Mouse (Mus musculus) ES-Bruce4 (cell line): ENCODE measurements around the gene Slco2a1. TPM values are rescaled to one million over a fixed set of nuclear protein-coding genes. Genes with fewer than 3 reads are reported as not detected.

Experiments used
- H3K27ac ChIP-seq: 2 replicates; pipeline ENCODE4 v1.5.1; 2012; ENCODE audit warnings: low read length, inconsistent platforms; ENCODE audit not compliant: insufficient read depth
- H3K27me3 ChIP-seq: 2 replicates; pipeline ENCODE4 v1.6.1; 2012; ENCODE audit warnings: mild to moderate bottlenecking, low read length, inconsistent platforms; ENCODE audit not compliant: control insufficient read depth, poor library complexity, insufficient read depth, severe bottlenecking
- H3K36me3 ChIP-seq: 2 replicates; pipeline ENCODE4 v1.6.1; 2012; ENCODE audit warnings: inconsistent platforms, mild to moderate bottlenecking, low read length, moderate library complexity; ENCODE audit not compliant: control insufficient read depth, poor library complexity, insufficient read depth, severe bottlenecking
- H3K4me1 ChIP-seq: one replicate; pipeline ENCODE4 v1.8.1; 2011; ENCODE audit warnings: low read length; ENCODE audit not compliant: control insufficient read depth, insufficient read depth
- H3K4me3 ChIP-seq: 2 replicates; pipeline ENCODE4 v1.5.1; 2011; ENCODE audit warnings: low read depth, mild to moderate bottlenecking, low read length
- H3K9ac ChIP-seq: 2 replicates; pipeline ENCODE4 v1.6.1; 2012; ENCODE audit warnings: low read depth, mild to moderate bottlenecking, inconsistent platforms; ENCODE audit not compliant: poor library complexity, severe bottlenecking
- H3K9me3 ChIP-seq: replicated peaks from 2 replicates; pipeline ENCODE4 v1.6.1; 2012; ENCODE audit warnings: mild to moderate bottlenecking, low read length, inconsistent platforms; ENCODE audit not compliant: control insufficient read depth, poor library complexity, insufficient read depth, severe bottlenecking
- CTCF ChIP-seq: IDR thresholded peaks from one replicate; pipeline ENCODE4 v1.8.1; 2011; ENCODE audit warnings: low read depth, low read length
- EP300 ChIP-seq: IDR thresholded peaks from 2 replicates; pipeline ENCODE4 v1.6.1; 2011; ENCODE audit warnings: low read depth, low read length; ENCODE audit not compliant: insufficient read depth
- POLR2A ChIP-seq: IDR thresholded peaks from one replicate; pipeline ENCODE4 v1.8.1; 2011; ENCODE audit warnings: low read length; ENCODE audit not compliant: insufficient read depth
- polyA plus RNA-seq: library from polyadenylated mRNA; stranded (reverse); fragments of >200 nt; gene quantifications from 2 replicates; pipeline ENCODE4 v1.2.4, GENCODE M21; 2011; ENCODE audit warnings: low read depth; ENCODE audit not compliant: missing spikeins, insufficient read depth, insufficient read length

Gene Slco2a1
- polyA plus RNA-seq, 1 experiment = 3.1 TPM

DNA sequence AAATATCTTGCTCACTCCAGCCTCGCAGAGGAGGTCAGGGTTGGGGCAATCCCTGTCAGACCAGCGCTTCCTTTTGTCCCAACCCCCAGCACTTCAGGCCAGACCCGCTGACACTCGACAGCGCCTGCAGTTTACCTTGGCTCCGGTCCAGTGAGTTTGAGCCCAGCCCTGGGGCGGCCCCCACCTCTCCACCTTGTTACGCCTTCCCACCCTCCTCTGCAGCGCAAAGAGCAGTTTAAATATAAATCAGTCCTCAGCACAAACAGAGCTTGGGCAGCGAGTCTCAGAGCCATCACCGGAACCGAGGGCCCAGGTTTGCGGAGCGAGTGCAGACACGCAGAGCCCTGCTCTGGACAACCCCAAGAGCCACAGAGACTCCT is 19.2 kb downstream of the Slco2a1 start:
- Histone ChIP-seq H3K27me3 (no peaks in the 10 kb centered on the region; the same call in 1 of the 2 replicates), H3K4me1 (peaks cover 5% of the 10 kb centered on the region), H3K4me3 (peak overlapping the region; percentile 50), H3K36me3 (no peaks in the 10 kb centered on the region), H3K9me3 (no peaks in the 10 kb centered on the region), H3K27ac (no peak overlapping the region), H3K9ac (peak overlapping the region; percentile 43)
- TF ChIP-seq POLR2A (no peak), CTCF (no peak), EP300 (no peak)

DNA sequence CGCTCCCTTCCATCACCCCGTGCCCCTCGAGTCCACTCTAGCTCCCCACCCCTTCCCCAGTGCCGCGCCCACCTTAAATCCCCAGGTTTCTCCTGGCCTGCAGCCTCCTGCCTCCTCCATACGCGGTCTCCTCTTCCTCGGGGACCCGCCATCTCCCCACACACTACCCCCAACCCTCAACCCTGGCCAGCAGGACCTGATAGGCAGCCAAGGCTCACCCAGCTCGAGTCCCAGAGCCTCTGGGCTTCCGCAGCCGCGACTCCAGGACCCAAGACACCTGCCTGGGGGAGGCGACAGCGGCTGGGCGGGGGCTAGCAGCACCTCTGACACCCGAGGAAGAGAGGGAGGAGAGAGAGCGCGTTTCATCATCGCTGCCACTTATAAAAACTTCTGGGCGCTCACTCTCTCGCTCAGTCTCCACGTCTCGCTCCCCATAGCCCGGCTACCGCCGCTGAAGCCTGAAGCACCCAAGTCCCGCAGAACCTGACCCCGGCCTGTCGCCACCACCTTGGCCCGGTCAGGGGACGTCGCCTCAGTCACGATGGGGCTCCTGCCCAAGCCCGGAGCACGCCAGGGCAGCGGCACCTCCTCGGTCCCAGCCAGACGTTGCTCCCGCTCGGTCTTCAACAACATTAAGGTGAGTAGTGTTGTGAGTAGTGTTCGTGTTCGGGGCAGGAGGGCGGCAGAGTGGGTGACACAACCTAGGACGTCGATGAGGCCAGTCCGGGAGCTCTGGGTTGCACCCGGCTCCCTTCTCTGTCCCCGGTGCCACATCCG is 19.8 kb downstream of the Slco2a1 start:
- Histone ChIP-seq H3K36me3 (no peaks in the 10 kb centered on the region), H3K27ac (no peak overlapping the region), H3K4me3 (peak overlapping the region; percentile 50), H3K27me3 (no peaks in the 10 kb centered on the region; the same call in 1 of the 2 replicates), H3K9me3 (no peaks in the 10 kb centered on the region), H3K9ac (peak overlapping the region; percentile 43), H3K4me1 (peaks cover 2% of the 10 kb centered on the region)
- TF ChIP-seq EP300 = no peak
- TF ChIP-seq POLR2A = no peak
- TF ChIP-seq CTCF = no peak

DNA sequence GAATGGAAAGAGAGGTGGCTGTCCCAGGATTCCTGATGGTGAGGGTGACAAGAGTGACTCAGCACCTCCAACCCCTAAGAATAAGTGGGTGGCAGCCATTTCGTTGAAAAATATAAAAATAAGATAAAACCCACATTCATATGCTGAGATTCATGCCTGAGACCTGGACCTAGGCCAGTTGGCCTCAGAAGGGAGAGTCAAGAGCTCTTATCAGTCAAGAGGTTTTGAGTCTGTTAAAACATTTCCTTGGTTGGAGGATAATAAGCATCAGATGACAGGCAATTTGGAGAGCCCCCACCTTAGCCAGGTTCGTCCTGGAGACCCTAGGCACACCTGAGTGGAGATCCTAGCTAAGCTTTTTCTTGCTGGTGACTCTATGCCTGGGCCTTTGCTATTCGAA is 21.6 kb downstream of the Slco2a1 start:
- Histone ChIP-seq H3K4me3 (no peak overlapping the region), H3K9me3 (no peaks in the 10 kb centered on the region), H3K27me3 (no peaks in the 10 kb centered on the region; the same call in 1 of the 2 replicates), H3K4me1 (no peaks in the 10 kb centered on the region), H3K27ac (no peak overlapping the region), H3K36me3 (no peaks in the 10 kb centered on the region), H3K9ac (no peak overlapping the region)
- TF ChIP-seq CTCF (no peak), POLR2A (no peak), EP300 (no peak)

DNA sequence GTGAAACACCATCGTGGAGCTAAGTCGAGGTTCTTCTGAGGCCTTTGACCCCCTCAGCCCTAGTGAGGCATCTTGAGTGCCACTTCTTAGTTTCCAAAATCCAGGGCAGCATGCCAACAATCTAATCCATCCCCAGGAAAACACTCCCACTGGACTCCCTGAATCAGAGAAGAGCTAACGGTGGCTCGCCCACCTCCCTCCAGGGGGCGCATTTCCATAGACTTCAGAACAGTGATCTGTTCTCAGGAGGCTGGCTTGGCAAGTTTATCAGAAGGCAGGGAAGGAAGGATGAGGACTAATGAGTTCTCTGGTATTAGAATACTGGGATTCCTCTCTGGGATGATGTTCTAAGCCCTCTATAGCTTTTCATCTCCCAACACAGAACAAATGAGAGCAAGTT is 24.9 kb downstream of the Slco2a1 start:
- Histone ChIP-seq H3K27ac (no peak overlapping the region), H3K9ac (no peak overlapping the region), H3K4me3 (no peak overlapping the region), H3K27me3 (no peaks in the 10 kb centered on the region), H3K36me3 (no peaks in the 10 kb centered on the region), H3K9me3 (no peaks in the 10 kb centered on the region), H3K4me1 (no peaks in the 10 kb centered on the region)
- TF ChIP-seq EP300 = no peak
- TF ChIP-seq CTCF = peak; percentile 78

DNA sequence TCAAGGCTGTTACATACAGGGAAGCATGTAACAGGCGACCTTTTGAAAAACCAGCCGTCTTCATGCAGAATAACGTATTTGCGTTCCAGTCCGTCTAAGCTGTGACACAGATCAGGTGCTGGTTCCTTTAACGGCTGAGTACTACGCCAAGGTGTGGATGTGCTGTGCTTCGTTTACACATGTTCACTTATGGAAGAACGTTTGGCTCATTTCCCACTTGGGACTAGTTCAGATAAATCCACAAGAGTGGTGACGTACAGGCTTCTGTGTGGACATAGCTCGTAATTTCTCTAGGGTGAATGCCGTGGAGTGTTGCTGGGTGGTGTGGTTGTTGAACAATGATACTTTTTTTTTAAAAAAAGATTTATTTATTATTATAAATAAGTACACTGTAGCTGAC is 26.2 kb downstream of the Slco2a1 start:
- H3K9ac ChIP-seq = no peak overlapping the region
- no peaks in the 10 kb centered on the region for H3K9me3 ChIP-seq
- TF ChIP-seq POLR2A (no peak), CTCF (no peak), EP300 (no peak)
- no peak overlapping the region for H3K27ac ChIP-seq
- no peaks in the 10 kb centered on the region for H3K4me1 ChIP-seq
- H3K27me3 ChIP-seq = no peaks in the 10 kb centered on the region
- H3K36me3 ChIP-seq = no peaks in the 10 kb centered on the region
- H3K4me3 ChIP-seq = no peak overlapping the region

DNA sequence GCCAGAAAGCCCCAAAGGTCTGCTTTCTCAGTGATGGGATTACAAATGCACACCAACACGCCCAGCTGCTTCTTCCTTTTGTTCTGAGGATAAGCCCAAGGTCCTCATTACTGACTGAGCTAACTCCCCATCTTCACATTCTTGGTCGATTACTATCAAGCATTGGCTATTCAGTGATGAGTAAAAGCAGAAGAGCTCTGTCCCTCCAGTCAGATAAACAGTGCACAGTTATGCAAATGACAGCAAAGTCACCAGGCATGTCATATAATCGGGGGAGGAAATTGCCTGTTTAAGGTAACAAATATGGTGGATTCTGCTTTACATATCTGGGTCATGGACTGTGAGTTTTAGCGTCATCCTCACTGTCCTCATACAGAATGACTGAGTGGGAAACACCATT is 35.6 kb downstream of the Slco2a1 start:
- Histone ChIP-seq H3K27ac (no peak overlapping the region), H3K4me3 (no peak overlapping the region), H3K4me1 (no peaks in the 10 kb centered on the region), H3K27me3 (no peaks in the 10 kb centered on the region), H3K36me3 (no peaks in the 10 kb centered on the region), H3K9ac (no peak overlapping the region), H3K9me3 (no peaks in the 10 kb centered on the region)
- TF ChIP-seq EP300 (no peak), POLR2A (no peak), CTCF (no peak)
